Mouse (Mus musculus) heart, adult 11 months (tissue): ENCODE measurements at regions not wholly inside any gene's neighbourhood (a gene's known extent, or its start where the extent isn't known, plus 50 kb on each side); places are given as distances from the start of the nearest gene placed in this dataset.

Experiments used
- DNase-seq: peaks from one replicate; pipeline ENCODE4 v3.0.0; 2022

- DNase-seq: no peak
These were observed 50.6 kb upstream of the Grik3 start for GRCm38 (mm10) chr4:125439856-125440255.

DNA sequence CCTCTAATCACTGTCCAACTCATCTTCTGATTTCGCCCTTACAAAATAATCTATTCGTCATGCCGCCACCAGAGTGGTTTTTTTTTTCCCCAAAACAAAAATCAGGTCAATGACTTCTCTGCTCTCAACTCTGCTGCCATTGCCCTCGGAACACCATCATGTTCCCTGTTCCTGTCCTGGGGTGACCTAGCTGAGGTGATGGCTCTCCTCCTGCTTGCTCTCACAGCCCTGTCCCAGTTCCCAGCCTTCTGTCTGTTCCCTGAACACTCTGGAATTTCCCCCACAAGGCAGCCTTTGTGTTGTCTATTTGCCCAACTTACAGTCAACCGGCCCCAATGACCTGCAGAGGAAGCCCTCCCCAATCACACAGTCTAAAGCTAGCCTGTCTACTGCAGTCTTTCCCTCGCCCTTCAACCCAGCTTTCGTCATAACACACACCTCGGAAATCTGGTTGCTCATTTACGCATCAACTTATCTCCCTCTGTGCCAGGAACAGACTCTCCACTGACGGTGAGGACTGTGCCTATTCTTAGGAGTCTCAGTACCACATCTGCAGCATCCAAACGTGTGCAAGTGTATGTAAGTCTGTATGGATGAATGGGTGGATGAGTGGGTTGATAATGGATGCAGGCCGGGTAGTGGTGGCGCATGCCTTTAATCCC is 53.2 kb upstream of the Grik3 start:
- DNase-seq: no peak

- no peak for DNase-seq
These were observed 57.0 kb upstream of the Grik3 start for GRCm38 (mm10) chr4:125433511-125433910.

DNA sequence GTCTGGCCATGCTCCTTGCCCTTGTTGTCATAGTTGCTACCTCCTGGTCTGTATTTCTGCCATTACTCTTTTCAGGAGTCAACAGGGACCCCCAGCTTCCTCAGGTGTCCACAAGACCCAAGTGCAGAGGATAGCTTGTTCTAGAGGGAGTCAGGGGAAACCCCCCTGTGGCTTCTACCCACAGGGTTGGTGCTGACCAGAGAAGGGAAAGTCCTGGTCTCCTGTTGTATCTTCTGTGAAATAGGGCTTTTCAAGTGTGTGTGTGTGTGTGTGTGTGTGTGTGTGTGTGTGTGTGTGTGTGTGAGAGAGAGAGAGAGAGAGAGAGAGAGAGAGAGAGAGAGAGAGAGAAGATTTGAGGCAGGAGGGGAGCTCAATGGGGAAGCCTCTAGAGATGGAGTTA is 58.9 kb upstream of the Grik3 start:
- DNase-seq: no peak

- DNase-seq: no peak
These were observed 59.7 kb upstream of the Grik3 start for GRCm38 (mm10) chr4:125430845-125431244.

- no peak for DNase-seq
These were observed 61.8 kb upstream of the Grik3 start for GRCm38 (mm10) chr4:125428736-125429135.

GRCm38 (mm10) chr4:125420561-125421241 is 69.8 kb upstream of the Grik3 start:
- no peak for DNase-seq

- DNase-seq: peak; percentile 92
These were observed 70.8 kb upstream of the Grik3 start for GRCm38 (mm10) chr4:125419491-125420255.

DNA sequence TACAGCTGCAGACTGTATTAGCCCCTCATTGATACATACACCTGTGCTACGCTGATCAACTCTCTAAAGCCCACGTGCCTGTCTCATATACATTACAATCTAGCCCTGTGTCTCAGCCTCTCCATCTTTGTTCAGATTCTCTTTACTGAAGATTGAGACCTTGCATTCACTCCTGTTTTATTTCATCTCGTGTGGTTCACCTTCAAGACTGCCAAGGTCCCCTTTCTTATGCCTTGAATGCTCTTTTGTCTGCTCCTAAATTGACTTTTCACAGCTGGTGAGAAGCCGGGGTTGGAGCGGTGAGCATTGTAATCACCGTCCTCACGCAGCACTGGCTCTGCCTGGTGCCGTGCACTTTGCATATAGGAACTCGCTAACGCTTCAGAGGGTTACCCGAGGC is 75.2 kb upstream of the Grik3 start:
- DNase-seq: no peak

GRCm38 (mm10) chr4:125413833-125414719 is 76.4 kb upstream of the Grik3 start:
- DNase-seq: peak; percentile 90

DNA sequence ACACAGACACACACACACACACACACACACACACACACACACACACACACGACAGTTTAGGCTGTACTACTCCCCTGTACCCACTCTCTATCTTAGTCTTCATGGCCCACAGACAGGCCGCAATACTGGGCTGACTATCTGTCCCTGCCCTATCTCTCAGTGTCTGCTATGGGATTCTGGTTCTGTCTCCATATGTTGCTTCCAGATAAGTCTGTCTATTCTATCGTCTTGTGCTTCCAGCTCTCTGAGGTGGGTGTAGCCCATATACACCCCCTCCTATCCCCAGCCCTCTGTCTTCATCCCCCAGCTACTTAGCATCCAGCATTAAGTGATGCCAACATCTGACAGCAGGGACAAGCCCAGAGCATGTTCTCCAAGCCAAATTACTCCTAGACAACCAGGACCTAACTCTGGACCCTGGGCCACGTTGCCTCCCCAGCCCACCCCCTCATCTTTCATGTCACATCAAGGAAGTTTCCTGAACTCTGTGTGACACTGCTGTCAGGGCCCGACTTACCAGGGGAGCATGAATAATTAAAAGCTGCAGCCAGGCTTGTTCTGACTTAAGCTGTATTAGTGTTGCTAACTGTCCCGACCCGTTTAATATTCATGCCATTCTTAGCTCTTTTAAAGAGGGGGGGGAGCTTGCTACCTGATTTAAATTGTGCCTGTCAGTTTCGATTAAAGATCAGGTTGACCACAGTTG is 79.6 kb upstream of the Grik3 start:
- no peak for DNase-seq

- no peak for DNase-seq
These were observed 91.0 kb upstream of the Grik3 start for GRCm38 (mm10) chr4:125399376-125400112.

DNA sequence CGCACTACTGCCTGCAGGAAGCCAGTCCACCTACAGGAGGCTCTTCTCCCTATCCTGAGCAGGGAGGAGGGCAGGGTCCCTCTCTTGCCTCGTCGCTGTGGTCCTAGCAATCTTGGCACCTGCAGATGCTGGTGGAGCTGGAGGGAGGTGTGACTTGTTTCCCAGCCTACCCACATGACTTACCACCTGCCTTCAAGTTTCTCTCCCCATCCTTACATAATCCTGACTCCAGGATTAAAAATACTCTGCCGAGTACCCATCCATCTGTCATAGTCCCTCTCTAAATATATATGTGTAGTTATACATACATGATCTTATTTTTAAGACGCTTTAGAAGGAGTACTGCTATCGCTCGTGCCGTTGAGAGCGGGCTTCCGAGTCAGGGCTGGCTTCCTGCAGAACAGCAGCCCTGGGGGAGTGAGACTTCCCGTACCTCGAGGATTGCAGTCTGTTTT is 93.5 kb upstream of the Grik3 start:
- DNase-seq: no peak

- DNase-seq: no peak
These were observed 99.2 kb upstream of the Grik3 start for GRCm38 (mm10) chr4:125391269-125391668.

DNA sequence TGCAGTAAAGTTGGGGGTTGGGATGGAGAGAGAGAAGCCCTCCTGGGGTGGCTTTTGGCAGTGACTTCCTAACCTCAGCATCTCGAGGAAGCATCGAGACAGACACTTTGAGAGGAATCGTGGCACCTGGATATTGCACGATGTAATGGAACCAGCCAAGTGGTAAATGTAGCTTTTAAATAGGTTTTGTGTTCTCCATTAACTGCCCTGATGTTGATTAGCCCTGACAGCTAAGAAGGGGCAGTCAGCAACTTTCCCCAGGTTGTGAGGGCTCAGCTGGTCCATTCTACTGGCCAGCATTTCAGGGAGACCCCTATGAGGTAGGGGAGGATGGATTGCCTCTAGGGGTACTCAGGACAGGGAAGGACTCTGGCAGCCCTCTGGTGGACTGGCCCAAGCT is 104.7 kb upstream of the Grik3 start:
- no peak for DNase-seq

DNA sequence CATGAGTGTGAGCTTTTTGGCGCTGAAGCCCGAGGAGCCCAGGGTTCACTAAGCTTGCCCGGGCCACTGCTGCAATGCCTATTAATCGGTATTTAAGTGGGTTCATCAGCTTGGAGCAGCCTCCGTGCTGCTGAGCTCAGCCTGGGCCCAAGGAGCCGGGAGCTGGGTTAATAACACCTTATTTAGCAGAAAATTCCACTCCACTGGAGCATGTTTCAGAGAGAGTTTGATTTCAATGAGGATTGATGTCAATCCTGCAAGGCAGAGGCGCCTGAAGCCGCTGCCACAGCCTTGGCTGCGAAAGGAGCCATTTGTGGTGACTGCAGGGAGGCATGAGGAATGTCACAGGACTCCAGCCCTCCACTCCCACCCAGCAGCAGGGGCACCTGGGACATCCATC is 126.5 kb upstream of the Grik3 start:
- DNase-seq: no peak

DNA sequence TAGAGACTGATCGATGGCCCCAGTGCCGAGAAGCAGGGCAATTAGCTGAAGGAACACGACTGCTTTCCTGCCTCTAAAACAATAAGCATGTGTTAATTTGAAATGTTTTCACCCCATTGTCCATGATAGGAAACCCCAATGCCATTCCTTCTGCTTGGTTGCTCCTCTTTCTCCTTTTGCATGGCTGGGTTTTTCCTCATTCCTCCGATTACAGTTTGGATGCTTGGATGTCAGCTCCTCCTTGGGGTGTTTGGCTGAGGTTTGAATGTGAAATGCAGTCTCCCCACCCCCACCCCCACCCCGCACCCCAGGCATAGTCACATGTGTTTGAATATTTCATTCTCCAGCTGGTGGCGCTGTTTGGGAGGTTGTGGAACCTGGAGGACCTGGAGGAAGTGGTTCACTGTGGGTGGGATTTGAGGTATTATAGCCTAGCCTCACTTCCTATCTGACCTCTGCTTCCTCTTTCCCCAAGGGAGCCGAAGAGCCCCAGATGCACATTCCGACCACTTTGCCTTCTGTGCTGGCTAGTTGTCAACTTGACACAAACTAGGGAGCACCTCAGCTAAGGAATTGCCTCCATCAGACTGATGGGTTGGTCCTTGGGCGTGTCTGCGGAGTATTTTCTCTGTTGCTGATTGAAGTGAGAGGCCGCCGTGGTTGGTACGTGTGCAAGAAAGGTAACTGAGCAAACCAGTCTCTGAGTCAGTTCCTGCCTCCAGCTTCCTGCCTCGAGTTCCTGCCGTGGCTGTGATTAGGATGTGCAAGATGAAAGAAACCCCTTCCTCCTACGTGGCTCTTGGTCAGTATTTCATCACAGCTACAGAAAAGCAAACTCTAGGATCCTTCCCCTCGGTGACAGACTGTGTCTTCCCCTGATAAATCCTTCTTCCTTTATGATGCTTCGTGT is 128.6 kb upstream of the Grik3 start:
- peak; percentile 52 for DNase-seq

DNA sequence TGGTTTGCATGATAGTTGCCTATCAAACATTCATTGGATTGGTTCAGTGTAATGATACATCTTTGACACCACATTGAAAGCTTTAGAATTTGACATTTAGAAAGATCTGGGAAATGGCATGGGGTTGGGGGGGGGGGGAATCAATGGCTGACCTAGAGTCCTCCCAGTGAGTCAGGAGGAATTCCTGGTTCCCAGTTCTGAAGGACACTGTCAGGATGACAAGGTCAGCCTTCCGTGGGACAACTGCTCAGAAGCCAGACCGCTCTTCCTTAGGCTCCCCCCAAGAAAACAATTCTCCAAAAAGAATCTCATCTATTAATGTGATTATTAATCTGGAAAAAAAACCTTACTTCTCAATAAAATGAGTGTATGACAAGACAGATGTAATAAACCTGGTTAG is 132.1 kb upstream of the Grik3 start:
- DNase-seq: peak; percentile 29

GRCm38 (mm10) chr4:125356441-125356840 is 134.1 kb upstream of the Grik3 start:
- DNase-seq: peak; percentile 68

GRCm38 (mm10) chr4:125354742-125355141 is 135.8 kb upstream of the Grik3 start:
- DNase-seq: peak; percentile 72
